Mouse (Mus musculus) CH12.LX (cell line): ENCODE measurements at regions not wholly inside any gene's neighbourhood (a gene's known extent, or its start where the extent isn't known, plus 50 kb on each side); places are given as distances from the start of the nearest gene placed in this dataset.

Source experiments
- DNase-seq: peaks from one replicate; pipeline ENCODE4 v3.0.0-alpha.2; 2013; ENCODE audit errors: extremely low read depth
- H3K27ac ChIP-seq: 2 replicates; pipeline ENCODE4 v1.5.1; 2012; ENCODE audit warnings: low read depth, mild to moderate bottlenecking, control low read depth, moderate library complexity; ENCODE audit not compliant: insufficient read depth
- H3K27me3 ChIP-seq: replicated peaks from 2 replicates; pipeline ENCODE3; 2012; ENCODE audit warnings: inconsistent platforms
- H3K36me3 ChIP-seq, 2 experiments: replicated peaks in 1 of 2; 2 replicates each; pipeline versions ENCODE3 to v1.6.1; 2012; ENCODE audit warnings: inconsistent platforms in 1 of 2, low read length in 1 of 2, mild to moderate bottlenecking in 1 of 2, mixed read lengths in 1 of 2, moderate library complexity in 1 of 2; ENCODE audit not compliant: control insufficient read depth in 1 of 2, insufficient read depth in 1 of 2
- H3K4me1 ChIP-seq, 2 experiments: 2 replicates each; pipeline ENCODE4 v1.6.1; 2012; ENCODE audit warnings: inconsistent platforms in 1 of 2, moderate library complexity in 1 of 2; ENCODE audit not compliant: insufficient read depth in 2 of 2, control insufficient read depth in 1 of 2
- H3K4me2 ChIP-seq: 2 replicates; pipeline ENCODE4 v1.6.1; 2012; ENCODE audit warnings: low read depth, mild to moderate bottlenecking, control low read depth; ENCODE audit not compliant: poor library complexity, insufficient read depth, severe bottlenecking
- H3K4me3 ChIP-seq, 3 experiments: fragments of 150-350 bp in 1 of 3; sonication (generic) in 1 of 3; replicated peaks in 1 of 3; 2 replicates each; pipeline versions ENCODE3 to v1.5.1; 2011 to 2012; ENCODE audit warnings: low read depth in 2 of 3, low read length in 2 of 3, mild to moderate bottlenecking in 2 of 3, moderate library complexity in 2 of 3, control low read depth in 1 of 3, improper control_type of control experiment in 1 of 3, inconsistent platforms in 1 of 3, mixed read lengths in 1 of 3; ENCODE audit not compliant: poor library complexity in 1 of 3
- H3K79me2 ChIP-seq: replicated peaks from 2 replicates; pipeline ENCODE4 v1.6.1; 2012; ENCODE audit warnings: mild to moderate bottlenecking, moderate library complexity; ENCODE audit not compliant: control insufficient read depth, poor library complexity, insufficient read depth, severe bottlenecking; ENCODE audit errors: extremely low read depth
- H3K9ac ChIP-seq: 2 replicates; pipeline ENCODE4 v1.6.1; 2012; ENCODE audit warnings: low read depth, mild to moderate bottlenecking, control low read depth, moderate library complexity; ENCODE audit not compliant: insufficient read depth
- H3K9me3 ChIP-seq: replicated peaks from 2 replicates; pipeline ENCODE3; 2012; ENCODE audit warnings: low read length, inconsistent platforms, mixed read lengths
- E2F4 ChIP-seq: IDR thresholded peaks from 2 replicates; pipeline ENCODE4 v1.6.1; 2011; ENCODE audit warnings: low read depth, low read length, improper control_type of control experiment; ENCODE audit not compliant: insufficient replicate concordance
- GABPA ChIP-seq: IDR thresholded peaks from 2 replicates; pipeline ENCODE4 v1.6.1; 2012; ENCODE audit warnings: low read depth, low read length, improper control_type of control experiment, inconsistent platforms; ENCODE audit not compliant: insufficient replicate concordance
- IRF4 ChIP-seq: IDR thresholded peaks from 2 replicates; pipeline ENCODE4 v1.6.1; 2014; ENCODE audit warnings: low read depth, mild to moderate bottlenecking, inconsistent platforms, low read length, improper control_type of control experiment
- JUN ChIP-seq: IDR thresholded peaks from 2 replicates; pipeline ENCODE4 v1.6.1; 2011; ENCODE audit warnings: low read depth, mild to moderate bottlenecking, low read length, improper control_type of control experiment, moderate library complexity; ENCODE audit not compliant: insufficient read depth
- MXI1 ChIP-seq: IDR thresholded peaks from 2 replicates; pipeline ENCODE4 v1.6.1; 2011; ENCODE audit warnings: mild to moderate bottlenecking, low read depth, low read length, improper control_type of control experiment
- NELFE ChIP-seq: IDR thresholded peaks from 2 replicates; pipeline ENCODE4 v1.6.1; 2011; ENCODE audit warnings: low read depth, low read length, improper control_type of control experiment
- RCOR1 ChIP-seq: conservative IDR thresholded peaks from 2 replicates; pipeline ENCODE4 v1.6.1; 2012; ENCODE audit warnings: low read depth, mild to moderate bottlenecking, inconsistent platforms, low read length, improper control_type of control experiment
- SMC3 ChIP-seq: IDR thresholded peaks from 2 replicates; pipeline ENCODE4 v1.6.1; 2011; ENCODE audit warnings: low read depth, low read length, improper control_type of control experiment
- TBP ChIP-seq: conservative IDR thresholded peaks from 2 replicates; pipeline ENCODE4 v1.6.1; 2011; ENCODE audit warnings: low read depth, low read length, improper control_type of control experiment
- TCF12 ChIP-seq: IDR thresholded peaks from 2 replicates; pipeline ENCODE4 v1.6.1; 2014; ENCODE audit warnings: low read depth, mild to moderate bottlenecking, inconsistent platforms, low read length, improper control_type of control experiment
- ZKSCAN1 ChIP-seq: IDR thresholded peaks from 2 replicates; pipeline ENCODE4 v1.6.1; 2012; ENCODE audit warnings: low read depth, inconsistent platforms, low read length, improper control_type of control experiment, borderline replicate concordance
- ZNF384 ChIP-seq: IDR thresholded peaks from 2 replicates; pipeline ENCODE4 v1.6.1; 2012; ENCODE audit warnings: low read depth, low read length, improper control_type of control experiment, inconsistent platforms
- dilution Hi-C: fragments of 300-500 bp; cut with MboI; formaldehyde crosslinking; loops from 2 replicates; pipeline ENCODE4 v1.14.3; 2020; ENCODE audit warnings: low sequenced_read_pairs; ENCODE audit not compliant: extremely low pct_unique_long_range_greater_than_20kb, extremely low pct_ligation_motif_present
- in situ Hi-C: fragments of 300-500 bp; cut with MboI; formaldehyde crosslinking; loops from 3 replicates; pipeline ENCODE4 v1.14.3; 2019; ENCODE audit warnings: low sequenced_read_pairs, low pct_ligation_motif_present, low pct_unique_long_range_greater_than_20kb, mixed read lengths

DNA sequence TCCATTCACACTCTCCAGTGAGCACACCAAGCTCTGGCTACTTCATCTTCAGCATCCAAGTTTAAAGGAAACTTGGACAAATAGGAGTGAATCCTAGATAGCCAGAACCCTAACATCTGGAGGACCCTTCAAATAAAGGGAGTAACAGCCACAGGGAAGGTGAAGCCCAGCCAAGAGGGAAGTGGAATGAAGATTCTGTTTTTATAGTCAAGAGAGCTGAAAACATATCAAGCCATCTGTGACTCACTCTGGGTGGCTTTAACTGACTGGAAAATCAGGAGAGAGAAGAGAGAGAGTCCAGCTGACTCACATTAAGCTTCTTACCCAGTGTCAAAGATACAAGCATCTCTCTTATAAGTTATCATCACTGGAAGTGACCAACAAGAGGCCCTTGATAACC lies 169.6 kb upstream of the Trib2 start:
- Histone ChIP-seq H3K4me3 (no peak overlapping the region), H3K9me3 (no peaks in the 10 kb centered on the region), H3K9ac (no peak overlapping the region), H3K79me2 (no peaks in the 10 kb centered on the region), H3K36me3 (no peaks in the 10 kb centered on the region), H3K27me3 (no peaks in the 10 kb centered on the region), H3K4me2 (no peak overlapping the region), H3K27ac (no peak overlapping the region), H3K4me1 (peaks cover 0 to 17% of the 10 kb centered on the region in 2 experiments; a peak in 2 of 4 replicates)
- in situ Hi-C loops = no loop called here
- TF ChIP-seq MXI1 (no peak), ZKSCAN1 (no peak), ZNF384 (no peak), GABPA (no peak), TBP (no peak), RCOR1 (no peak), SMC3 (no peak), TCF12 (no peak), JUN (no peak)
- dilution Hi-C loops = no loop called here
- DNase-seq = no peak

DNA sequence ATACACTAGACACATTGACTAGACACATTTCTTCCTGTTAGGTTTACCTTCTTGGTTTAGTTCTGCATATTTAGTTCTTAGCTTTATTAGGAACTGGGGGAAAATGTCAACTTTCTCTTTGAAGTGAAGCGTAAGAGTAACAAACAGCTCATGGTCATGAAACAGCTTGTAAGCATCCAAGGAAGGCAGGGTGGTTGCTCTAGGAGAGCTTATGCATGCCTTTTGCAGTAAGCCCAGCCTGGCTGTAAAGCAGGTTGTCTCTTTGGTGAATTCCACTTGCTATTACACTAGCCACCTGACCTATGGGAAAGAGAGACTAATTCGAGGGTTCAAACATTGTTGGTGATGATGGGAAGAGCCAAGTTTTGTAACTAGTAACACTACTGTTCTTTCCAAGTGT lies 168.9 kb upstream of the Trib2 start:
- H3K9ac ChIP-seq = no peak overlapping the region
- no peak for DNase-seq
- peaks cover 0 to 24% of the 10 kb centered on the region in 2 experiments; a peak in 2 of 4 replicates for H3K4me1 ChIP-seq
- no peaks in the 10 kb centered on the region for H3K79me2 ChIP-seq
- H3K27me3 ChIP-seq = no peaks in the 10 kb centered on the region
- no peak overlapping the region for H3K4me3 ChIP-seq
- TF ChIP-seq E2F4 (no peak), IRF4 (no peak)
- in situ Hi-C loops = no loop called here
- dilution Hi-C loops = no loop called here
- no peaks in the 10 kb centered on the region for H3K36me3 ChIP-seq
- no peak overlapping the region for H3K4me2 ChIP-seq
- no peaks in the 10 kb centered on the region for H3K9me3 ChIP-seq
- no peak overlapping the region for H3K27ac ChIP-seq

GRCm38 (mm10) chr12:15983591-15984300 lies 167.0 kb upstream of the Trib2 start:
- Histone ChIP-seq H3K4me2 (no peak overlapping the region), H3K27me3 (no peaks in the 10 kb centered on the region), H3K4me3 (no peak overlapping the region), H3K79me2 (no peaks in the 10 kb centered on the region), H3K9ac (no peak overlapping the region), H3K4me1 (peaks cover 0 to 24% of the 10 kb centered on the region in 2 experiments; a peak in 2 of 4 replicates), H3K9me3 (no peaks in the 10 kb centered on the region), H3K27ac (no peak overlapping the region), H3K36me3 (no peaks in the 10 kb centered on the region)
- no peak for DNase-seq
- dilution Hi-C loops (no loop called here), in situ Hi-C loops (no loop called here)
- no peak for TF ChIP-seq NELFE
